Mouse (Mus musculus) G1E (cell line): ENCODE measurements at regions not wholly inside any gene's neighbourhood (a gene's known extent, or its start where the extent isn't known, plus 50 kb on each side); places are given as distances from the start of the nearest gene placed in this dataset.

Experiments
- CTCF ChIP-seq: IDR thresholded peaks from 2 replicates; pipeline ENCODE4 v1.5.1; 2012; ENCODE audit warnings: low read depth, low read length, inconsistent platforms, mixed read lengths
- GATA1 ChIP-seq: IDR thresholded peaks from 2 replicates; pipeline ENCODE4 v1.6.1; 2012; ENCODE audit warnings: borderline replicate concordance, low read length, inconsistent platforms, mixed read lengths

GRCm38 (mm10) chr6:51172331-51172791 is 260.1 kb upstream of the Nfe2l3 start:
- TF ChIP-seq CTCF (no peak), GATA1 (no peak)
